Mouse (Mus musculus): ENCODE data around the gene Ptprm. TPM values are rescaled to one million over a fixed set of nuclear protein-coding genes. Genes with fewer than 3 reads are reported as not detected.

The Ptprm gene
- polyA plus RNA-seq, 1 experiment from 2014 or later: 14.3 TPM

- Histone ChIP-seq H3K9ac (no peak overlapping the region), H3K4me2 (no peak overlapping the region), H3K27me3 (no peaks in the 10 kb centered on the region), H3K36me3 (peaks cover 7% of the 10 kb centered on the region; the same call in 1 of the 2 replicates), H3K9me3 (no peaks in the 10 kb centered on the region), H3K27ac (no peak overlapping the region), H3K4me3 (no peak overlapping the region), H3K4me1 (0 out of 2 replicates have a peak, but pooled peaks cover 4% of the 10 kb centered on the region)
- ATAC-seq (ENCODE audit: insufficient number of reproducible peaks, insufficient read depth, low FRiP score, low TSS enrichment, low read depth): no peak
- 85% methylated on average over 2 of the region's 2 CpGs for WGBS
These were observed 679.6 kb downstream of the Ptprm start for GRCm38 (mm10) chr17:66674667-66675066.

- H3K9ac ChIP-seq: no peak overlapping the region
- no peak overlapping the region for H3K27ac ChIP-seq
- no peak overlapping the region for H3K4me3 ChIP-seq
- 0 out of 2 replicates have a peak, but pooled peaks cover 4% of the 10 kb centered on the region for H3K4me1 ChIP-seq
- no peak overlapping the region for H3K4me2 ChIP-seq
- WGBS: 74% methylated on average over 16 of the region's 16 CpGs
- H3K9me3 ChIP-seq: no peaks in the 10 kb centered on the region
- peaks cover 7% of the 10 kb centered on the region; the same call in 1 of the 2 replicates for H3K36me3 ChIP-seq
- no peaks in the 10 kb centered on the region for H3K27me3 ChIP-seq
- ATAC-seq (ENCODE audit: insufficient number of reproducible peaks, insufficient read depth, low FRiP score, low TSS enrichment, low read depth): no peak
These were observed 682.5 kb downstream of the Ptprm start for GRCm38 (mm10) chr17:66671715-66672230.

GRCm38 (mm10) chr17:66671287-66671686 lies 683.0 kb downstream of the Ptprm start:
- no peak overlapping the region for H3K4me2 ChIP-seq
- 0 out of 2 replicates have a peak, but pooled peaks cover 4% of the 10 kb centered on the region for H3K4me1 ChIP-seq
- H3K36me3 ChIP-seq: peaks cover 4% of the 10 kb centered on the region; the same call in 1 of the 2 replicates
- no peak overlapping the region for H3K4me3 ChIP-seq
- WGBS: 57% methylated on average over 8 of the region's 8 CpGs
- H3K27me3 ChIP-seq: no peaks in the 10 kb centered on the region
- H3K9me3 ChIP-seq: no peaks in the 10 kb centered on the region
- no peak for ATAC-seq (ENCODE audit: insufficient number of reproducible peaks, insufficient read depth, low FRiP score, low TSS enrichment, low read depth)
- no peak overlapping the region for H3K9ac ChIP-seq
- no peak overlapping the region for H3K27ac ChIP-seq

- Histone ChIP-seq H3K9me3 (no peaks in the 10 kb centered on the region), H3K4me2 (no peak overlapping the region), H3K36me3 (peaks cover 4% of the 10 kb centered on the region; the same call in 1 of the 2 replicates), H3K4me3 (no peak overlapping the region), H3K4me1 (no peaks in the 10 kb centered on the region), H3K9ac (no peak overlapping the region), H3K27me3 (no peaks in the 10 kb centered on the region), H3K27ac (no peak overlapping the region)
- WGBS: 94% methylated on average over 3 of the region's 3 CpGs
- no peak for ATAC-seq (ENCODE audit: insufficient number of reproducible peaks, insufficient read depth, low FRiP score, low TSS enrichment, low read depth)
These were observed 688.5 kb downstream of the Ptprm start for GRCm38 (mm10) chr17:66665791-66666190.

DNA sequence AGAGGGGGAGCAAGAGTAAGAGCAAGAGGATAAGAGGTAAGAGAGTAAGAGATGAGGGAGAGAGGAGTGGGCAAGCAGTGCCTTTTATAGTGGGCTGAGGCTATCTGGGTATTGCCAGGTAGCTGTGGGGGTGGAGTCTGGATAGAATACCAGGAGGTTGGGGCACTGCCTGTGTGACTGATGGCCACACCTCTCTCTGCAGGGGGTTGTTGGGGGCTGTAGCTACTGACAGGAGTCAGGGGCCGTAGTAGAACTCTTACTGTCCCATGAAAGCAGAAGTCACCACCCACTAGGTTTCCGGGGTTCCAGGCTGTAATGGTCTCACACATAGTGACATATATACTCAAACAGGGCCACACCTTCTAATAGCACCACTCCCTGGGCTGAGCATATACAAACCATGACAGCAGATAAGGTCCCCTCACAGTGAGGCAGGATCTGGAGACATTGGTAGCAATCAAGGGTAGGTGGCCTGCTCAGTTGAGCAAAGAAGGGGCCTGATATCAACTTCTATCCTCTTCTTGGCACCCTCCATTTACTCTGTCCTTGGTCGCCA lies 689.0 kb downstream of the Ptprm start:
- H3K4me3 ChIP-seq: no peak overlapping the region
- no peak overlapping the region for H3K9ac ChIP-seq
- H3K36me3 ChIP-seq: peaks cover 2% of the 10 kb centered on the region; the same call in 1 of the 2 replicates
- no peak for ATAC-seq (ENCODE audit: insufficient number of reproducible peaks, insufficient read depth, low FRiP score, low TSS enrichment, low read depth)
- H3K4me1 ChIP-seq: no peaks in the 10 kb centered on the region
- no peaks in the 10 kb centered on the region for H3K27me3 ChIP-seq
- H3K27ac ChIP-seq: no peak overlapping the region
- H3K4me2 ChIP-seq: no peak overlapping the region
- 85% methylated on average over 3 of the region's 3 CpGs for WGBS
- H3K9me3 ChIP-seq: no peaks in the 10 kb centered on the region

DNA sequence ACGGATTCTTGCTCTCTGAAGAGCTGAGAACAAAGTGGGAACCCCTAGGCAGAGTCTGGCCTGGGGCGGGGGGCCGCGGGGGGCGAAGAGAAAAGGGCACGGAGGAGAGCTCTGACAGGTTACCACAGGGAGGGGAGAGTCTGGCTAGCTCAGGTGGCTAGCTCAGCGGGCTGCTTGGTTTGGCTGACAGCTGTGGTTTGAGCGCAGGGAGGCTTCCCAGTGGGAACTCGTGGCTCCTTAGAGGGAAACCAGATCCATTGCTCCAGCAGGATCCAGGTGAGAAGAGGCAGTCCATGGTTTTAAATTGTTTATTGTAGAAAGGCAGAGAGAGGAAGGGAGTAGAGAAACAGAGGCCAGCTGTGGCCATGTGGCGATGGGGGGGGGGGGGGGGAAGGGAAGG lies 689.5 kb downstream of the Ptprm start:
- Histone ChIP-seq H3K4me3 (no peak overlapping the region), H3K27ac (no peak overlapping the region), H3K4me1 (no peaks in the 10 kb centered on the region), H3K9ac (no peak overlapping the region), H3K9me3 (no peaks in the 10 kb centered on the region), H3K27me3 (no peaks in the 10 kb centered on the region), H3K36me3 (no peaks in the 10 kb centered on the region), H3K4me2 (no peak overlapping the region)
- 58% methylated on average over 10 of the region's 10 CpGs for WGBS
- ATAC-seq (ENCODE audit: insufficient number of reproducible peaks, insufficient read depth, low FRiP score, low TSS enrichment, low read depth): no peak

GRCm38 (mm10) chr17:66659242-66659641 lies 695.0 kb downstream of the Ptprm start:
- Histone ChIP-seq H3K9ac (no peak overlapping the region), H3K9me3 (no peaks in the 10 kb centered on the region), H3K27ac (no peak overlapping the region), H3K4me3 (no peak overlapping the region), H3K36me3 (no peaks in the 10 kb centered on the region), H3K27me3 (no peaks in the 10 kb centered on the region), H3K4me1 (no peaks in the 10 kb centered on the region), H3K4me2 (no peak overlapping the region)
- WGBS: 32% methylated on average over 3 of the region's 3 CpGs
- ATAC-seq (ENCODE audit: insufficient number of reproducible peaks, insufficient read depth, low FRiP score, low TSS enrichment, low read depth): no peak

DNA sequence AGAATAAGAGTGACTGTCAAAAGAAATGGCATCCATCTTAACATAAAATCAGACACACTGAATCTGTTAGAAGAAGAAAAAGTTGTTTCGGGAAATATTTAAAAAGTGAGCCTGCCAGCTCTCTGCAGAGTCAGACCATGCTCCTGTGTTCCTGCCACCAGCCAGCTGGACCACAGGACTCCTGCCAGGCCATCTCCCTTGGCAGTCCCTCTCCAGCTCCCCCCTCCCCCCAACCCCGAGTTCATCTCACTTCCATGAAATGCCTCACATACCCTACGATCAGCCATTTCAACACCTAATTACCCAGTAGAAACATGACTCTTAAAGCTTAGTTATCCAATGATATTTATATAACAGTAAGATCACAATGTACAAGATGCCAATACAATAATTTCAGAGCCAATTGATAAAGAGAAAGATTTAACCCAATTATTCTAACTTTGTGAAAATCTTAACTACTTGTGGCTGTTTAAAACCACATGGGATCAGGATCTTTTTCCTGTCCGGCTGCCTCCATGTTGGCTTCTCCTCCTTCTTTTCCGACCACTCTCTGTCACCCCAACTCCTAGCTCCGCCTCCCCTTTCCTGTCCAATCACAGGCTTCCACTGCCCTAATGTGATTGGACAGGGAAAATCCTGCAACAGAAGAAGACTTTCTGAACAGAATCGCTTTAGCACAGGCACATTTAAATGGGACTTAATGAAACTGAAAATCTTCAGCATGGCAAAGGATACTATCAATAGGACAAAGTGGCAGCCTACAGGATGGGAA lies 716.1 kb downstream of the Ptprm start:
- H3K9ac ChIP-seq: no peak overlapping the region
- no peaks in the 10 kb centered on the region for H3K36me3 ChIP-seq
- no peaks in the 10 kb centered on the region for H3K4me1 ChIP-seq
- no peak overlapping the region for H3K4me3 ChIP-seq
- no peak for ATAC-seq (ENCODE audit: insufficient number of reproducible peaks, insufficient read depth, low FRiP score, low TSS enrichment, low read depth)
- H3K27me3 ChIP-seq: no peaks in the 10 kb centered on the region
- H3K4me2 ChIP-seq: no peak overlapping the region
- WGBS: 82% methylated on average over 7 of the region's 7 CpGs
- H3K9me3 ChIP-seq: no peaks in the 10 kb centered on the region
- H3K27ac ChIP-seq: no peak overlapping the region

- H3K36me3 ChIP-seq: no peaks in the 10 kb centered on the region
- ATAC-seq (ENCODE audit: insufficient number of reproducible peaks, insufficient read depth, low FRiP score, low TSS enrichment, low read depth): no peak
- WGBS: 70% methylated on average over 13 of the region's 13 CpGs
These were observed 734.1 kb downstream of the Ptprm start for GRCm38 (mm10) chr17:66619996-66620656.

DNA sequence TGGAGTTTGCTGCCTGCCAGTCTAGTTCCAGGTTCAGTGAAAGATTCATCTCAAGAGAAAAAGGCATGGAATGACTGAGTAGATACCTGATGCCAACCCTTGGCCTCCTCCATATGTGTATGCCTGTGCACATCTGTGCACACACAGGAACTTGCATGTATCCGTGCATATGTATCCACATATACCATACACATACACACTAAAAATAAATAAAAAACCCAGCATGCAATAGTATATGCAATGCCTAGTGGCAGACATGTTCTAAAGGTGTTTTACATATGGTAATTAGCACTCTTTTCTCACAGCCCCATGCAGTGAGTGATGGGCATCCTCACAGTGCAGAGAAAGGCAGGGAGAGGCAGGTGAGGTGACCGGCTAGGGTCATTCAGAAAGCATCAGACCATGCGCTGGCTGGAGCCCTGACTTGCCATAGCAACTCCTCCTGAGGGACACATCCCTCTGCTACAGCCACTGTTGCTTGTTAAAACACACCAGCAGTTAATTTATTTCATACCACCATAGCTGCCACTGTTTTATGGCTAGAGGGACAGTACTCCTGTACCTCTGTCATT lies 734.9 kb downstream of the Ptprm start:
- H3K27ac ChIP-seq: no peak overlapping the region
- H3K9ac ChIP-seq: no peak overlapping the region
- no peaks in the 10 kb centered on the region for H3K4me1 ChIP-seq
- no peak for ATAC-seq (ENCODE audit: insufficient number of reproducible peaks, insufficient read depth, low FRiP score, low TSS enrichment, low read depth)
- no peaks in the 10 kb centered on the region for H3K9me3 ChIP-seq
- H3K4me2 ChIP-seq: no peak overlapping the region
- no peaks in the 10 kb centered on the region for H3K36me3 ChIP-seq
- WGBS: 85% methylated on average over 3 of the region's 3 CpGs
- H3K27me3 ChIP-seq: no peaks in the 10 kb centered on the region
- no peak overlapping the region for H3K4me3 ChIP-seq

More at GRCm38 (mm10) chr17:66619996-66620656, 734.1 kb downstream of the Ptprm start:
- Histone ChIP-seq H3K4me2 (no peak overlapping the region), H3K4me1 (no peaks in the 10 kb centered on the region), H3K27ac (no peak overlapping the region), H3K4me3 (no peak overlapping the region), H3K27me3 (no peaks in the 10 kb centered on the region), H3K9me3 (no peaks in the 10 kb centered on the region), H3K9ac (no peak overlapping the region)

Measured in embryonic facial prominence, embryonic 13.5 days (tissue).